Mouse (Mus musculus) central nervous system, embryonic 18 days (tissue): Measurements from ENCODE around the gene Egfr. TPM values are rescaled to one million over a fixed set of nuclear protein-coding genes. Genes with fewer than 3 reads are reported as not detected.

ENCODE experiments used
- polyA plus RNA-seq: library from polyadenylated mRNA; depleted of rRNA; stranded (reverse); fragments of >200 nt; gene quantifications from 2 replicates; pipeline ENCODE4 v1.2.3, GENCODE M21; 2012; rRNA removed

Gene Egfr
- 5.2 and 6.4 TPM in 2 replicates for polyA plus RNA-seq

DNA sequence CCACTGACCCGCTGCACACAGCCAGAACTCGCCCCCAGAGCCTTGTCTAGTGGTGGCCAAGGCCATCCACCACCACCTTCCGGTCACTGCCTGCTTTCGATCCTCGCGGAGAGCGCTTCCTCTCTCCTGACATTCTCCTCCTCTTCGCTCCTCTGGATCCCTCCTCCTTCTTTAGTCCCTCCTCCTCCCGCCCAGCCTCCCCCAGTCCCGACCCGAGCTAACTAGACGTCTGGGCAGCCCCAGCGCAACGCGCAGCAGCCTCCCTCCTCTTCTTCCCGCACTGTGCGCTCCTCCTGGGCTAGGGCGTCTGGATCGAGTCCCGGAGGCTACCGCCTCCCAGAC is at the start of gene Egfr:
Gene Egfr (plus strand): TSS at position 197 of the 342 bp plus-strand sequence.

DNA sequence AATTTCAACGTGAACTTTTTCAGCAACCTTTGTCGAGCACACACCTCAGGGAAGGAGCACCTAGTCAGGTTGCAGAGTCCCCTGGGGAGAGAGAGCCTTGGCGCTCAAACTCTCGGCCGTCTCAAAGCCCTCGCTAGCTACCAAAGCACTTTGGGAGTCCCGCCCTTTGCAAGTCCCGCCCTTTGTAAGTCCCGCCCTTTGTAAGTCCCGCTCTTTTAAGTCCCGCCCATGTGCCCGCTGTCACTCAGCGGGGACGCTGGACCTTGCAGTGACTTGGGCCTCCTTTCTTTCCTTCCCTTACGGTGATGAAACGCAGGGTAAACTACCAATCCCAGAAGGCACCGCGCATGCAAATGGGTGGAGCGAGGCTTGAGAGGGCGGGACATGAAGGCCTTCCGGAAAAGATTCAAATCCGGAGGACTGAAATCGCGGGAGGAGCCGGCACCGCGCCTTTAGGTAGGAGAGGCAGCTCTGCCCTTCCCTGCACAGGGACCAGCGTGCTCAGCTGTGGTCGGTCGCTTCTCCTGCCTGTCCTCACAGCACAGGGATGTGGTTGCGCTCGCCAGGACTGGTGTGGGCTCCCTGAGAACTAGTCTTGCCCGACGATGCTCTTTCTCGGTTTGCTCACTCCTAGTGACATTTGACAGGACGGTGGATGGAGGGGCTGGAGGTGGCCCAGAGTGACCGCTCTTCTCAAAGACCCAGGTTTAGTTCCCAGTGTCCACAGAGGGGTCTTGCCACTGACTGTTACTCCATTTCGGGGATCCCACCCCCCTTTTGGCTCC is 199.2 kb downstream of the Egfr start, which contains the start of gene Fbxo48:
Gene Fbxo48 (plus strand): TSS at position 400 of the 785 bp plus-strand sequence.

Other genes starting within 250 kb of the Egfr start
- gene Sec61g, start 243.7 kb upstream of the Egfr start, polyA plus RNA-seq = 38.0 and 42.7 TPM in 2 replicates
- 1.5 and 1.6 TPM in 2 replicates for gene Fbxo48, start 199.2 kb downstream of the Egfr start, polyA plus RNA-seq